Mouse (Mus musculus): ENCODE measurements at regions not wholly inside any gene's neighbourhood (a gene's known extent, or its start where the extent isn't known, plus 50 kb on each side); places are given as distances from the start of the nearest gene placed in this dataset.

- no peak for DNase-seq (ENCODE audit: low spot score)
These were observed 122.2 kb upstream of the Dkk2 start for GRCm38 (mm10) chr3:131962870-131963269.

GRCm38 (mm10) chr3:131964952-131965351 lies 120.1 kb upstream of the Dkk2 start:
- Histone ChIP-seq H3K36me3 (ENCODE audit: control insufficient read depth, insufficient read depth, low read length) (no peaks in the 10 kb centered on the region), H3K4me2 (ENCODE audit: low read length) (no peak overlapping the region), H3K27ac (ENCODE audit: low read depth, low read length) (no peak overlapping the region), H3K27me3 (replicated peaks; ENCODE audit: control insufficient read depth, insufficient read depth, low read length) (no peaks in the 10 kb centered on the region), H3K4me3 (ENCODE audit: low read depth, low read length) (no peak overlapping the region), H3K9me3 (replicated peaks; ENCODE audit: control insufficient read depth, low read length) (no peaks in the 10 kb centered on the region), H3K9ac (ENCODE audit: low read length) (no peak overlapping the region), H3K4me1 (ENCODE audit: control insufficient read depth, insufficient read depth, low read length) (no peaks in the 10 kb centered on the region)
- DNase-seq (ENCODE audit: low spot score) (no peak), ATAC-seq (no peak)
- WGBS, result 97% methylated on average over 9 of the region's 9 CpGs

More at GRCm38 (mm10) chr3:131962870-131963269, 122.2 kb upstream of the Dkk2 start:
- Histone ChIP-seq H3K36me3 (ENCODE audit: control insufficient read depth, insufficient read depth, low read length) (no peaks in the 10 kb centered on the region), H3K4me2 (ENCODE audit: low read length) (no peak overlapping the region), H3K27me3 (replicated peaks; ENCODE audit: control insufficient read depth, insufficient read depth, low read length) (no peaks in the 10 kb centered on the region), H3K9me3 (replicated peaks; ENCODE audit: control insufficient read depth, low read length) (no peaks in the 10 kb centered on the region), H3K4me3 (ENCODE audit: low read depth, low read length) (no peak overlapping the region), H3K4me1 (ENCODE audit: control insufficient read depth, insufficient read depth, low read length) (no peaks in the 10 kb centered on the region), H3K27ac (ENCODE audit: low read depth, low read length) (no peak overlapping the region), H3K9ac (ENCODE audit: low read length) (no peak overlapping the region)
- 74% methylated on average over 2 of the region's 2 CpGs for WGBS
- ATAC-seq, result no peak

DNA sequence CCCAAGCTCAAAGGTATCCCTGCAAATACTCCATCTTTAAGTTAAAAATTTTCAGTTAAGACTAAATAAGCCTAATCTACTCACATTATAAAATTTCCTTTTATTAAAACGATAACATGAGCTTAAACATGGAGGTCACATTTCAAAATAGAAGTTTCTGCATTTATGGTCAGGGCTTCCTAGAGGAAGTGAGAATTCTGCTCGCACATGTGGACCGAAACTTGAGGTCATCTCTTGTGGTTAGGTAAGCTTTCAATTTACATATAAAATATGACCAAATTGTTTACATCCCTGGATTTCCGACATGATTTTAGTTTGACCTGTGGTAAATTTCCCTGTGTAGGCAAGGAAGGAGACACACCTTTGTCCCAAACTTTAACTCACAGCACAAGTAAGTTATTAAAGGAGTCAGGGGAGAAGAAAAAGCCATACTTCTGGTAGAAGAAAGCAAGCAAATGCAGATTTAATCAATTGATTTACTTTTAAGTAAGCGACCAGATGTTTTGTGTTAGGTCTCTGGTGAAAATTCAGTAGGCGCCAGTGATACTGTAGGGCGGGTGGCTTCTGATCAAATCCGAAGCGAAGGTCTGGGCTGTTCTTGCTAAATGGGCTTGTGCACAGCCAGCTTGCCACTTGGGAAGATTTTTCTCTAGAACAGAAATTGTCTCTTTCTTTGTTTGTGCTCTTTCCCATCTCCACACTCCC lies 119.5 kb upstream of the Dkk2 start:
- no peaks in the 10 kb centered on the region for H3K4me1 ChIP-seq (ENCODE audit: control insufficient read depth, insufficient read depth, low read length)
- no peak overlapping the region for H3K9ac ChIP-seq (ENCODE audit: low read length)
- H3K36me3 ChIP-seq (ENCODE audit: control insufficient read depth, insufficient read depth, low read length), result no peaks in the 10 kb centered on the region
- 94% methylated on average over 9 of the region's 9 CpGs for WGBS
- H3K27me3 ChIP-seq (replicated peaks; ENCODE audit: control insufficient read depth, insufficient read depth, low read length), result no peaks in the 10 kb centered on the region
- DNase-seq (ENCODE audit: low spot score) (no peak), ATAC-seq (no peak)
- H3K4me2 ChIP-seq (ENCODE audit: low read length), result no peak overlapping the region
- H3K27ac ChIP-seq (ENCODE audit: low read depth, low read length), result no peak overlapping the region
- H3K4me3 ChIP-seq (ENCODE audit: low read depth, low read length), result no peak overlapping the region
- H3K9me3 ChIP-seq (replicated peaks; ENCODE audit: control insufficient read depth, low read length), result no peaks in the 10 kb centered on the region

DNA sequence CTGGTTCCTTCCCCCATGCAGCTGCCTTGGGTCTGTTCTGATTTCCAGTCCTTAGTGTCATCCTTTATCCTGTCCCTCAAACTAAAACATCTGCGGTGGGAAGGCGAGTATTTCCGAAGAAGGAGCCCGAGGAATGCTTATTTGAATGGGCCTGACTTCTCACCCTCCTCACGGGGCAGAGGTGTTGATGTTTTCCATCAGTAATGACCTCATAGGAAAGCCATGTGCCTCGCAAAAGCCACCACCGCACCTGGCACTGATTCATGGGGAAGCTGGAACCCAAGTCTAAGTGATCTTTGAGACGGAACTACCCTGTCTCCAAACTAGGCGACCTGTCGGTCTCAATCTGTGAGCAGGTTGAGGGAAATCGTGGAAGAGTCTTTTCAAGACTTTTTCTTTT lies 117.8 kb upstream of the Dkk2 start:
- ATAC-seq (no peak), DNase-seq (ENCODE audit: low spot score) (no peak)
- 90% methylated on average over 11 of the region's 11 CpGs for WGBS
- Histone ChIP-seq H3K36me3 (ENCODE audit: control insufficient read depth, insufficient read depth, low read length) (no peaks in the 10 kb centered on the region), H3K9me3 (replicated peaks; ENCODE audit: control insufficient read depth, low read length) (no peaks in the 10 kb centered on the region), H3K9ac (ENCODE audit: low read length) (no peak overlapping the region), H3K27ac (ENCODE audit: low read depth, low read length) (no peak overlapping the region), H3K4me2 (ENCODE audit: low read length) (no peak overlapping the region), H3K4me1 (ENCODE audit: control insufficient read depth, insufficient read depth, low read length) (no peaks in the 10 kb centered on the region), H3K27me3 (replicated peaks; ENCODE audit: control insufficient read depth, insufficient read depth, low read length) (no peaks in the 10 kb centered on the region), H3K4me3 (ENCODE audit: low read depth, low read length) (no peak overlapping the region)

DNA sequence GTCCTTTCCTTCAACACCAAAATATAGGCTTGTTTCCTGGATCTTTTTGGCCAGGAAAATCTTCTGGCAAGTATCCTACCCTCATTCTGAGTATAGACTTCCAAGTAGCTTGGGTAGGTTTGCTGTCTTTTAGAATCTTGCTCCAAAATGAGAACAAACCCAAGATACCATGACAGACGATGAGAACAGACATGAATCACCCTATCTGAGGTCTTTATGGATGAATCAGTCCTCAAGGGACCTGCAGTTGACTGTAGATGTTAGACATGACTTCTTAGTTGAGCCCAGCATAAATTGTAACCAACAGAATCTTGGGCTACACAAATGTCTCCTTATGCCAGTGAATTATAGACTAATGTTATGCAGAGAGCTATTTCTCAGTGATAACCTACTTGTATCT lies 114.3 kb upstream of the Dkk2 start:
- H3K27me3 ChIP-seq (replicated peaks; ENCODE audit: control insufficient read depth, insufficient read depth, low read length), result no peaks in the 10 kb centered on the region
- H3K4me3 ChIP-seq (ENCODE audit: low read depth, low read length), result no peak overlapping the region
- no peaks in the 10 kb centered on the region for H3K4me1 ChIP-seq (ENCODE audit: control insufficient read depth, insufficient read depth, low read length)
- no peak for DNase-seq (ENCODE audit: low spot score)
- H3K27ac ChIP-seq (ENCODE audit: low read depth, low read length), result no peak overlapping the region
- no peak for ATAC-seq
- no peaks in the 10 kb centered on the region; the same call in 1 of the 2 replicates for H3K9me3 ChIP-seq (replicated peaks; ENCODE audit: control insufficient read depth, low read length)
- no peaks in the 10 kb centered on the region for H3K36me3 ChIP-seq (ENCODE audit: control insufficient read depth, insufficient read depth, low read length)
- H3K4me2 ChIP-seq (ENCODE audit: low read length), result no peak overlapping the region
- 84% methylated on average over 1 of the region's 1 CpGs for WGBS
- no peak overlapping the region for H3K9ac ChIP-seq (ENCODE audit: low read length)

- DNase-seq (ENCODE audit: low spot score) (peak; percentile 78), ATAC-seq (peak; percentile 91)
- Histone ChIP-seq H3K27ac (ENCODE audit: low read depth, low read length) (no peak overlapping the region), H3K9ac (ENCODE audit: low read length) (no peak overlapping the region), H3K36me3 (ENCODE audit: control insufficient read depth, insufficient read depth, low read length) (no peaks in the 10 kb centered on the region), H3K4me2 (ENCODE audit: low read length) (no peak overlapping the region), H3K4me1 (ENCODE audit: control insufficient read depth, insufficient read depth, low read length) (no peaks in the 10 kb centered on the region), H3K4me3 (ENCODE audit: low read depth, low read length) (no peak overlapping the region), H3K9me3 (replicated peaks; ENCODE audit: control insufficient read depth, low read length) (no peaks in the 10 kb centered on the region; the same call in 1 of the 2 replicates), H3K27me3 (replicated peaks; ENCODE audit: control insufficient read depth, insufficient read depth, low read length) (no peaks in the 10 kb centered on the region)
- WGBS, result 40% methylated on average over 7 of the region's 7 CpGs
These were observed 109.0 kb upstream of the Dkk2 start for GRCm38 (mm10) chr3:131975940-131976628.

GRCm38 (mm10) chr3:131983292-131983691 lies 101.8 kb upstream of the Dkk2 start:
- H3K9me3 ChIP-seq (replicated peaks; ENCODE audit: control insufficient read depth, low read length), result no peaks in the 10 kb centered on the region
- H3K4me2 ChIP-seq (ENCODE audit: low read length), result no peak overlapping the region
- ATAC-seq, result no peak
- H3K4me3 ChIP-seq (ENCODE audit: low read depth, low read length), result no peak overlapping the region
- H3K27ac ChIP-seq (ENCODE audit: low read depth, low read length), result no peak overlapping the region
- no peak overlapping the region for H3K9ac ChIP-seq (ENCODE audit: low read length)
- DNase-seq (ENCODE audit: low spot score), result no peak
- H3K36me3 ChIP-seq (ENCODE audit: control insufficient read depth, insufficient read depth, low read length), result no peaks in the 10 kb centered on the region
- 94% methylated on average over 2 of the region's 2 CpGs for WGBS
- no peaks in the 10 kb centered on the region for H3K4me1 ChIP-seq (ENCODE audit: control insufficient read depth, insufficient read depth, low read length)
- H3K27me3 ChIP-seq (replicated peaks; ENCODE audit: control insufficient read depth, insufficient read depth, low read length), result no peaks in the 10 kb centered on the region

DNA sequence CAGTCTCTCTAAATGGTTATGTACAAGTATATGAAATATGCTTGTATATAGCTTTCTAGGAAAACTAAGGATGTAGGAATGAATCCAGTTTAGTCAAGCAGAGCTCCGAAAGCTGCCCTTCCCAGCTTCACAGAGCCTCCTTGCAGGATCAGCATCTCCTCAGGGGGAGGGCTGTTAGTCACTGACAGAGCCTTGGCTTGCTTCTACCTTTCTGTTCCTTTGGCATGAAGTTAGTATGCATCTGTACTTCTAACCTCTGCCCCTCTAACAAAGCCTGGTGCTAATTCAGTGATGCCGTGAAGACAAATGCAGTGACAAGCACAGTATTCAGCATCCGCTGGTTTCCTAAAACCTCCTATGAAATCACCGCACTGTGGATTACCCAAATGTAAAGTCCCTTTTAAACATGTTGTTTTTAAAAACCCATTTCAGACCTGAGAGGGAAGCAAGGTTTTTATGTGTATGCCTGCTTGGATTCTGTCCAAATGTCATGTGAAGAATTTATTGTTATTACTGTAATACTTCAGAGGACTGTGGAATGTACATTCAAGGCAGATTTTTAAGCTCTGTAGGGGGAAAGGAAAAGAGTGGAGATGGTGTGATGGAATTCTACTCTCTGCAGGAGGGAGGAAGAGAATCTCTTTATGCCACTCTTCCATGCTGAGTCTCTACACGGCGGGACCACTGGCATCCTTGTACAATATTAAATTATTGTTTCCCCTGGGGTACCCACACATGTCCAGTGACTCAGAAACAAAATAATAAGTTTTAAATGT lies 86.1 kb upstream of the Dkk2 start:
- no peaks in the 10 kb centered on the region for H3K9me3 ChIP-seq (replicated peaks; ENCODE audit: control insufficient read depth, low read length)
- H3K4me1 ChIP-seq (ENCODE audit: control insufficient read depth, insufficient read depth, low read length), result no peaks in the 10 kb centered on the region
- H3K27ac ChIP-seq (ENCODE audit: low read depth, low read length), result no peak overlapping the region
- WGBS, result 56% methylated on average over 6 of the region's 6 CpGs
- H3K4me2 ChIP-seq (ENCODE audit: low read length), result no peak overlapping the region
- ATAC-seq (no peak), DNase-seq (ENCODE audit: low spot score) (peak; percentile 26)
- H3K36me3 ChIP-seq (ENCODE audit: control insufficient read depth, insufficient read depth, low read length), result no peaks in the 10 kb centered on the region
- H3K4me3 ChIP-seq (ENCODE audit: low read depth, low read length), result no peak overlapping the region
- H3K9ac ChIP-seq (ENCODE audit: low read length), result no peak overlapping the region
- no peaks in the 10 kb centered on the region for H3K27me3 ChIP-seq (replicated peaks; ENCODE audit: control insufficient read depth, insufficient read depth, low read length)

All from forebrain, embryonic 14.5 days (tissue).